Mouse (Mus musculus): ENCODE measurements around the gene Ccdc158.

GRCm38 (mm10) chr5:92664321-92664720, 10.8 kb downstream of the Ccdc158 start:
- TF ChIP-seq CTCF (IDR thresholded peaks at IDR 0.05; ENCODE audit: borderline replicate concordance, insufficient read depth, low read depth, low read length) (no peak), POLR2A (IDR thresholded peaks at IDR 0.05; ENCODE audit: borderline replicate concordance, insufficient read depth, low read length) (no peak)

Data from cerebellum, adult 2 months (tissue).